Mouse (Mus musculus) MEL (cell line): ENCODE measurements around the gene Gm4131. TPM values are rescaled to one million over a fixed set of nuclear protein-coding genes. Genes with fewer than 3 reads are reported as not detected.

Experiments used
- DNase-seq: peaks from one replicate; pipeline ENCODE4 v3.0.0; 2011; ENCODE audit warnings: low read depth, low spot score
- H3K27ac ChIP-seq: 2 replicates; pipeline ENCODE4 v1.5.1; 2012; ENCODE audit warnings: low read depth, mild to moderate bottlenecking, control low read depth, low read length, moderate library complexity; ENCODE audit not compliant: control insufficient read depth
- H3K27me3 ChIP-seq, 2 experiments: fragments of 150-350 bp in 1 of 2; sonication (generic) in 1 of 2; 2 replicates each; pipeline ENCODE4 v1.6.1; 2012; ENCODE audit warnings: low read length in 2 of 2, mild to moderate bottlenecking in 2 of 2, improper control_type of control experiment in 1 of 2, moderate library complexity in 1 of 2; ENCODE audit not compliant: insufficient read depth in 2 of 2, control insufficient read depth in 1 of 2
- H3K36me3 ChIP-seq, 2 experiments: 2 replicates each; pipeline ENCODE4 v1.6.1; 2012 to 2014; ENCODE audit warnings: low read length in 2 of 2, improper control_type of control experiment in 1 of 2, inconsistent platforms in 1 of 2, mild to moderate bottlenecking in 1 of 2; ENCODE audit not compliant: insufficient read depth in 2 of 2, control insufficient read depth in 1 of 2
- H3K4me1 ChIP-seq, 2 experiments: fragments of 150-350 bp in 1 of 2; sonication (generic) in 1 of 2; 2 replicates each; pipeline ENCODE4 v1.6.1; 2012; ENCODE audit warnings: low read length in 2 of 2, improper control_type of control experiment in 1 of 2, mild to moderate bottlenecking in 1 of 2; ENCODE audit not compliant: insufficient read depth in 2 of 2, control insufficient read depth in 1 of 2
- H3K4me3 ChIP-seq, 2 experiments: fragments of 150-350 bp in 1 of 2; sonication (generic) in 1 of 2; 2 replicates each; pipeline ENCODE4 v1.5.1; 2012; ENCODE audit warnings: low read depth in 2 of 2, low read length in 2 of 2, mild to moderate bottlenecking in 2 of 2, moderate library complexity in 2 of 2, control low read depth in 1 of 2, improper control_type of control experiment in 1 of 2; ENCODE audit not compliant: control insufficient read depth in 1 of 2, insufficient read depth in 1 of 2
- H3K79me2 ChIP-seq: 2 replicates; pipeline ENCODE4 v1.6.1; 2012; ENCODE audit warnings: mild to moderate bottlenecking, low read length, moderate library complexity; ENCODE audit not compliant: control insufficient read depth, poor library complexity, insufficient read depth
- H3K9ac ChIP-seq: 2 replicates; pipeline ENCODE4 v1.6.1; 2012; ENCODE audit warnings: low read depth, mild to moderate bottlenecking, control low read depth, low read length, moderate library complexity; ENCODE audit not compliant: control insufficient read depth, poor library complexity, severe bottlenecking
- H3K9me3 ChIP-seq: fragments of 150-350 bp; sonication (generic); replicated peaks from 2 replicates; pipeline ENCODE4 v1.6.1; 2012; ENCODE audit warnings: mild to moderate bottlenecking, low read length, improper control_type of control experiment, moderate library complexity; ENCODE audit not compliant: insufficient read depth
- BHLHE40 ChIP-seq: IDR thresholded peaks from 2 replicates; pipeline ENCODE4 v1.6.1; 2012; ENCODE audit warnings: low read depth, mild to moderate bottlenecking, inconsistent platforms, low read length, improper control_type of control experiment, borderline replicate concordance
- CHD2 ChIP-seq: IDR thresholded peaks from 2 replicates; pipeline ENCODE4 v1.6.1; 2011; ENCODE audit warnings: low read length, improper control_type of control experiment
- CTCF ChIP-seq, 3 experiments: IDR thresholded peaks in 2 of 3; conservative IDR thresholded peaks in 1 of 3; 2 replicates each; pipeline ENCODE4 v1.5.1; 2011 to 2012; ENCODE audit warnings: low read length in 3 of 3, low read depth in 2 of 3, mild to moderate bottlenecking in 2 of 3, improper control_type of control experiment in 1 of 3, inconsistent platforms in 1 of 3, mixed read lengths in 1 of 3, moderate library complexity in 1 of 3; ENCODE audit not compliant: control insufficient read depth in 1 of 3, insufficient read depth in 1 of 3, poor library complexity in 1 of 3, severe bottlenecking in 1 of 3
- ETS1 ChIP-seq: IDR thresholded peaks from 2 replicates; pipeline ENCODE4 v1.6.1; 2012; ENCODE audit warnings: low read depth, mild to moderate bottlenecking, inconsistent platforms, low read length, improper control_type of control experiment, moderate library complexity
- GABPA ChIP-seq: IDR thresholded peaks from 2 replicates; pipeline ENCODE4 v1.6.1; 2012; ENCODE audit warnings: low read depth, mild to moderate bottlenecking, inconsistent platforms, low read length, improper control_type of control experiment, moderate library complexity
- GATA1 ChIP-seq: IDR thresholded peaks from 2 replicates; pipeline ENCODE4 v1.6.1; 2011; ENCODE audit warnings: low read depth, low read length, improper control_type of control experiment
- KAT2A ChIP-seq: conservative IDR thresholded peaks from 2 replicates; pipeline ENCODE4 v1.6.1; 2012; ENCODE audit warnings: low read depth, low read length, improper control_type of control experiment, inconsistent platforms
- MAX ChIP-seq: IDR thresholded peaks from 2 replicates; pipeline ENCODE4 v1.6.1; 2011; ENCODE audit warnings: low read length, improper control_type of control experiment
- MEF2A ChIP-seq: IDR thresholded peaks from 2 replicates; pipeline ENCODE4 v1.6.1; 2014; ENCODE audit warnings: low read depth, mild to moderate bottlenecking, inconsistent platforms, low read length, improper control_type of control experiment; ENCODE audit not compliant: poor library complexity, insufficient replicate concordance, severe bottlenecking; ENCODE audit errors: extremely low read depth
- MXI1 ChIP-seq: IDR thresholded peaks from 2 replicates; pipeline ENCODE4 v1.6.1; 2011; ENCODE audit warnings: mild to moderate bottlenecking, low read depth, low read length, improper control_type of control experiment
- MYB ChIP-seq: IDR thresholded peaks from 2 replicates; pipeline ENCODE4 v1.6.1; 2011; ENCODE audit warnings: mild to moderate bottlenecking, low read depth, low read length, improper control_type of control experiment
- NRF1 ChIP-seq: IDR thresholded peaks from 2 replicates; pipeline ENCODE4 v1.6.1; 2014; ENCODE audit warnings: low read depth, mild to moderate bottlenecking, inconsistent platforms, low read length, improper control_type of control experiment, moderate library complexity; ENCODE audit not compliant: poor library complexity, insufficient read depth, severe bottlenecking
- POLR2A ChIP-seq, 2 experiments: IDR thresholded peaks; 2 replicates each; pipeline ENCODE4 v1.6.1; 2011 to 2012; ENCODE audit warnings: low read length in 2 of 2, mild to moderate bottlenecking in 2 of 2, control low read depth in 1 of 2, improper control_type of control experiment in 1 of 2, low read depth in 1 of 2, moderate library complexity in 1 of 2; ENCODE audit not compliant: control insufficient read depth in 1 of 2, insufficient read depth in 1 of 2, poor library complexity in 1 of 2
- RAD21 ChIP-seq: IDR thresholded peaks from 2 replicates; pipeline ENCODE4 v1.6.1; 2011; ENCODE audit warnings: mild to moderate bottlenecking, low read depth, low read length, improper control_type of control experiment
- RCOR1 ChIP-seq: IDR thresholded peaks from 2 replicates; pipeline ENCODE4 v1.6.1; 2012; ENCODE audit warnings: low read depth, mild to moderate bottlenecking, inconsistent platforms, low read length, improper control_type of control experiment
- SMC3 ChIP-seq: IDR thresholded peaks from 2 replicates; pipeline ENCODE4 v1.6.1; 2011; ENCODE audit warnings: low read depth, low read length, improper control_type of control experiment
- UBTF ChIP-seq: IDR thresholded peaks from 2 replicates; pipeline ENCODE4 v1.6.1; 2012; ENCODE audit warnings: low read depth, mild to moderate bottlenecking, inconsistent platforms, low read length, improper control_type of control experiment, moderate library complexity, borderline replicate concordance; ENCODE audit not compliant: insufficient read depth
- USF2 ChIP-seq, 2 experiments: IDR thresholded peaks; 2 replicates each; pipeline ENCODE4 v1.6.1; 2011 to 2012; ENCODE audit warnings: improper control_type of control experiment in 2 of 2, low read length in 2 of 2, borderline replicate concordance in 1 of 2, inconsistent platforms in 1 of 2, low read depth in 1 of 2, mild to moderate bottlenecking in 1 of 2; ENCODE audit not compliant: insufficient read depth in 1 of 2
- ZC3H11A ChIP-seq: IDR thresholded peaks from 2 replicates; pipeline ENCODE4 v1.6.1; 2012; ENCODE audit warnings: low read depth, mild to moderate bottlenecking, inconsistent platforms, low read length, improper control_type of control experiment
- ZKSCAN1 ChIP-seq: IDR thresholded peaks from 2 replicates; pipeline ENCODE4 v1.6.1; 2012; ENCODE audit warnings: low read depth, mild to moderate bottlenecking, inconsistent platforms, low read length, improper control_type of control experiment, moderate library complexity
- ZMIZ1 ChIP-seq: IDR thresholded peaks from 2 replicates; pipeline ENCODE4 v1.6.1; 2012; ENCODE audit warnings: low read depth, mild to moderate bottlenecking, inconsistent platforms, low read length, improper control_type of control experiment, moderate library complexity
- polyA plus RNA-seq, 2 experiments: library from polyadenylated mRNA; stranded (reverse) in 1 of 2; unstranded in 1 of 2; fragments of >175 nt in 1 of 2; fragments of >200 nt in 1 of 2; gene quantifications; 2 replicates each; pipeline versions ENCODE4 v1.2.1 to v1.2.4; 2012; ENCODE audit warnings: low replicate concordance in 2 of 2, low read depth in 1 of 2; ENCODE audit not compliant: insufficient read length in 2 of 2, insufficient read depth in 1 of 2, missing spikeins in 1 of 2
- total RNA-seq: library from RNA; depleted of rRNA; stranded (reverse); fragments of 300-350 nt; gene quantifications from 2 replicates; pipeline ENCODE4 v1.2.3, GENCODE M21; 2012

Gene Gm4131
- total and polyA plus RNA-seq, 3 experiments, result not detected

- no peak for TF ChIP-seq MEF2A
These were observed 107.2 kb downstream of the Gm4131 start (continued) for GRCm38 (mm10) chr14:62459541-62459940.

- Histone ChIP-seq H3K4me1 (no peaks in the 10 kb centered on the region), H3K9me3 (no peaks in the 10 kb centered on the region), H3K4me3 (no peak overlapping the region), H3K36me3 (no peaks in the 10 kb centered on the region), H3K27ac (no peak overlapping the region), H3K27me3 (no peaks in the 10 kb centered on the region), H3K79me2 (no peaks in the 10 kb centered on the region), H3K9ac (no peak overlapping the region)
- DNase-seq, result peak; percentile 74
- no peak for TF ChIP-seq MYB
- peak; percentile 82 for TF ChIP-seq ZC3H11A
- TF ChIP-seq SMC3, result peak; percentile 80
- no peak for TF ChIP-seq ZMIZ1
- TF ChIP-seq RAD21, result peak; percentile 90
- peak; percentile 53 to 93 (median 84) for TF ChIP-seq CTCF (IDR thresholded peaks at IDR 0.05 in 2 of 3, conservative IDR thresholded peaks at IDR 0.05 in 1 of 3; ENCODE audit: control insufficient read depth in 1 of 3, insufficient read depth in 1 of 3, low read depth in 2 of 3, low read length in 3 of 3, poor library complexity in 1 of 3, severe bottlenecking in 1 of 3)
- no peak for TF ChIP-seq CHD2
- TF ChIP-seq ZKSCAN1, result no peak
These were observed 109.1 kb downstream of the Gm4131 start for GRCm38 (mm10) chr14:62457420-62458181.

GRCm38 (mm10) chr14:62456239-62456747 is 110.4 kb downstream of the Gm4131 start, which contains the start of gene Gucy1b2:
Gene Gucy1b2, minus strand, starts transcription at chr14:62456289.
- H3K27me3 ChIP-seq, result no peaks in the 10 kb centered on the region
- TF ChIP-seq RCOR1 (no peak), UBTF (no peak), NRF1 (no peak), GATA1 (no peak), GABPA (no peak), MEF2A (no peak), ETS1 (no peak), MXI1 (no peak), KAT2A (no peak), POLR2A (IDR thresholded peaks at IDR 0.05; ENCODE audit: control insufficient read depth in 1 of 2, insufficient read depth in 1 of 2, low read depth in 1 of 2, low read length in 2 of 2, poor library complexity in 1 of 2) (no peak), CHD2 (no peak), BHLHE40 (no peak), MAX (no peak), CTCF (IDR thresholded peaks at IDR 0.05 in 2 of 3, conservative IDR thresholded peaks at IDR 0.05 in 1 of 3; ENCODE audit: control insufficient read depth in 1 of 3, insufficient read depth in 1 of 3, low read depth in 2 of 3, low read length in 3 of 3, poor library complexity in 1 of 3, severe bottlenecking in 1 of 3) (no peak), SMC3 (no peak), USF2 (IDR thresholded peaks at IDR 0.05; ENCODE audit: borderline replicate concordance in 1 of 2, insufficient read depth in 1 of 2, low read depth in 1 of 2, low read length in 2 of 2) (no peak)
- TF ChIP-seq, all 39 proteins: peak for 0

More at GRCm38 (mm10) chr14:62456239-62456747, 110.4 kb downstream of the Gm4131 start, which contains the start of gene Gucy1b2:
- no peaks in the 10 kb centered on the region for H3K4me1 ChIP-seq
- H3K9ac ChIP-seq, result no peak within 1 kb of the TSS
- H3K36me3 ChIP-seq, result no peaks in the 10 kb centered on the region
- no peaks in the 10 kb centered on the region for H3K9me3 ChIP-seq
- H3K27ac ChIP-seq, result no peak within 1 kb of the TSS
- H3K4me3 ChIP-seq, result no peak within 1 kb of the TSS
- no peaks in the 10 kb centered on the region for H3K79me2 ChIP-seq
- no peak for DNase-seq
